Mouse (Mus musculus) spleen, adult 2 months (tissue): ENCODE measurements around the gene Xkr8. TPM values are rescaled to one million over a fixed set of nuclear protein-coding genes. Genes with fewer than 3 reads are reported as not detected.

Experiments
- DNase-seq, 2 experiments: peaks; one replicate each; pipeline versions ENCODE4 v3.0.0 to v3.0.0-alpha.2; 2012 to 2021; ENCODE audit warnings: low spot score in 2 of 2, low read depth in 1 of 2
- H3K27ac ChIP-seq: fragments of 200-500 bp; 2 replicates; pipeline ENCODE4 v1.5.1; 2012; ENCODE audit warnings: low read length, inconsistent platforms; ENCODE audit not compliant: insufficient read depth
- H3K27me3 ChIP-seq: fragments of 200-500 bp; 2 replicates; pipeline ENCODE4 v1.6.1; 2012; ENCODE audit warnings: mild to moderate bottlenecking, moderate library complexity, low read length, inconsistent platforms; ENCODE audit not compliant: control insufficient read depth, insufficient read depth
- H3K36me3 ChIP-seq: fragments of 200-500 bp; 2 replicates; pipeline ENCODE4 v1.6.1; 2012; ENCODE audit warnings: mild to moderate bottlenecking, low read length, inconsistent platforms; ENCODE audit not compliant: control insufficient read depth, insufficient read depth
- H3K4me1 ChIP-seq: fragments of 200-500 bp; 2 replicates; pipeline ENCODE4 v1.6.1; 2011; ENCODE audit warnings: inconsistent platforms; ENCODE audit not compliant: control insufficient read depth, insufficient read depth, insufficient read length
- H3K4me3 ChIP-seq: fragments of 200-500 bp; 2 replicates; pipeline ENCODE4 v1.5.1; 2011; ENCODE audit warnings: mild to moderate bottlenecking, inconsistent platforms; ENCODE audit not compliant: insufficient read depth, insufficient read length; ENCODE audit errors: extremely low read depth
- CTCF ChIP-seq: fragments of 200-500 bp; IDR thresholded peaks from 2 replicates; pipeline ENCODE4 v1.5.1; 2011; ENCODE audit warnings: mild to moderate bottlenecking, inconsistent platforms; ENCODE audit not compliant: insufficient read depth, insufficient read length, insufficient replicate concordance; ENCODE audit errors: extremely low read depth
- POLR2A ChIP-seq: fragments of 200-500 bp; IDR thresholded peaks from 2 replicates; pipeline ENCODE4 v1.6.1; 2011; ENCODE audit warnings: low read depth, low read length, inconsistent platforms
- WGBS: fragments of 180-500 bp; shearing (Covaris S2); methylation state at CpG from one replicate; pipeline ENCODE4 v1.1.7; 2018; 5-methylcytosine and 5-hydroxymethylcytosine counted together
- polyA plus RNA-seq: library from polyadenylated mRNA; depleted of rRNA; stranded (reverse); fragments of >200 nt; gene quantifications from 2 replicates; pipeline ENCODE4 v1.2.3, GENCODE M21; 2012; rRNA removed

Xkr8 gene
- polyA plus RNA-seq = 3.4 and 7.8 TPM in 2 replicates

DNA sequence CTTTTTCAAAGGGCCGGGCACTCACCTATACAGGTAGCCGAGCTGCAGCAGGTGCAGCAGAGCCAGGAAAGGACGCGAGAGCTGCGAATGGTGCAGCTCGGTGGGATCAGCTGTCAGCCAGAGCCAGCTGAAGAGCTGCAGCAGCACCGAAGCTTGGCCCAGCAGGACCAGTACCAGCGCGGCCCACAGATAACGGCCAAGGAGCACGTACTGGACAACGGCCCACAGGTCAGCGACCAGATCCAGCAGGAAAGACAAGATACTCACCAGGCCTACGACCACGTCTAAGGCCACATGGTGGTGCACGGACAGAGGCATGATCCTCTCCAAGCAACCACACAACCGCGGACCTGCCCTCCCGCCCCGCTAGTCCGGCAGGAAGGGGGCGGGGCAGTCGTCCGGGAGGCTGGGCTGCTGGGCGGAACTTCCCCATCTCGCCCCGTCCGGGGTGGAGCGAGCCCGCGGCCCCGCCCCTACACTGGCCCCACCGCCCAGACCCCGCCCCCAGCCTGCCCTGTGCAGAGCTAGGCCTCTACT, at the start of gene Xkr8:
Xkr8 (minus strand) TSS at position 399 of the 537 bp plus-strand sequence.
- 2% methylated on average over 34 of the region's 34 CpGs for WGBS
- Histone ChIP-seq H3K4me3 (peak within 1 kb of the TSS; percentile 71), H3K27me3 (no peaks in the 10 kb centered on the region), H3K36me3 (peaks cover 4% of the 10 kb centered on the region), H3K4me1 (peaks cover 5% of the 10 kb centered on the region; the same call in 1 of the 2 replicates), H3K27ac (no peak within 1 kb of the TSS)
- no peak; the same call in 1 of the 2 replicates for TF ChIP-seq POLR2A
- no peak for TF ChIP-seq CTCF
- DNase-seq = peak; percentile 59 to 94

GRCm38 (mm10) chr4:132780288-132780687, 47.9 kb upstream of the Xkr8 start:
- WGBS = 49% methylated on average over 4 of the region's 4 CpGs
- H3K27ac ChIP-seq = peak overlapping the region; percentile 66

DNA sequence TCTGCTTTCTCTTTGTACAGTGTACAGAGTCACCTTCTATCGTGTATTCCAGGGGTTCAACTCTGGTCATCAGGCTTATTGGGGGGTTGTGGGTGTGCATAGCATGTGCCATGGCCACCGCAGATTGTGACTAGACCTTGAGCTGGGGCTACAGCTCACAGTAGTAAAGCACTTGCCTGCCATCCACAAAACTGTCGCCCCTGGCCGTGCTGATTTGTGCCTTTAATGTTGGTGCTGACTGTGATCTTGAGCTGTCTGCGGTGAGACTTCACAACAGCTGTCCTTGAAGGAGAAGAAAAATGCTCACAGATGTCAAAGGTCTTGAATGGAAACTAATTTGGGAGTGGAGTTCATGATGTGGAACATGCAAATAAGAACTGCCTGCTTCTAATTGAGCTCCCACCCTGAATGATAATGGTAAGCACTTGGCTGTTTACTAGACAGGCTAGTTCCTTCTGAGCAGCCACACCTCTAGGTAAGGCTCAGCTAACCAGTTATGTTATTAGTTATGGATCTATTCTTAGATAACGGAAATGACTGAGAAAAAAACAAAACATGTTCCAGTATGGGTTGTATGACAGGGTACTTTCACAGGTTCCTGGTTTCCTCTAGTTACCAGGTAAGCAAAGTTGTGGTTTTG, 46.3 kb upstream of the Xkr8 start:
- 65% methylated on average over 6 of the region's 6 CpGs for WGBS
- Histone ChIP-seq H3K27ac (peak overlapping the region; percentile 67), H3K27me3 (no peaks in the 10 kb centered on the region), H3K4me3 (no peak overlapping the region), H3K4me1 (peaks cover 19% of the 10 kb centered on the region; the same call in 1 of the 2 replicates), H3K36me3 (peaks cover 40% of the 10 kb centered on the region)
- DNase-seq = no peak
- TF ChIP-seq CTCF = no peak
- no peak for TF ChIP-seq POLR2A

More at GRCm38 (mm10) chr4:132780288-132780687, 47.9 kb upstream of the Xkr8 start:
- Histone ChIP-seq H3K36me3 (peaks cover 45% of the 10 kb centered on the region), H3K27me3 (no peaks in the 10 kb centered on the region), H3K4me3 (no peak overlapping the region), H3K4me1 (peaks cover 24% of the 10 kb centered on the region; the same call in 1 of the 2 replicates)
- peak in 1 of 2 experiments; percentile 36 for DNase-seq
- TF ChIP-seq POLR2A (no peak), CTCF (no peak)

DNA sequence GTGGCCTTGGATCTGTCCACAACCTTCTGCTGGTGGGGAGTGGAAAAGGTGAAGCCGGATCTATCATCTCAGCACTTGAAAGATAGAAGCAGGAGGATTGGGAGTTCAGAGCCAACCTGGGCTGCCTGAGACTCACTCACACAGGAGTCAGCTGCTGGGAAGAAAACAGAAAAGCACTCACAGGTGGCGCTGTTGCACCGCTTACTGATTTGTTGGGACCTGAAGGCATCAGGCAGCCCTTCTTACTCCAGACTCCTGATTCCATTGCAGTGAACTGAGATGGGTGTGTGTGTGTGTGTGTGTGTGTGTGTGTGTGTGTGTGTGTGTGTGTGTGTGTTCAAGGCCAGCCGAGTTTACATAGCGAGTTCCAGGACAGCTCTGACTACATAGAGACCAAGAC, 44.4 kb upstream of the Xkr8 start:
- WGBS = 89% methylated on average over 5 of the region's 5 CpGs
- no peaks in the 10 kb centered on the region for H3K27me3 ChIP-seq
- TF ChIP-seq CTCF (peak; percentile 91; the same call in 1 of the 2 replicates), POLR2A (no peak)
- peaks cover 19% of the 10 kb centered on the region; the same call in 1 of the 2 replicates for H3K4me1 ChIP-seq
- DNase-seq = peak in 1 of 2 experiments; percentile 83
- no peak overlapping the region for H3K4me3 ChIP-seq
- peaks cover 38% of the 10 kb centered on the region for H3K36me3 ChIP-seq
- H3K27ac ChIP-seq = no peak overlapping the region

DNA sequence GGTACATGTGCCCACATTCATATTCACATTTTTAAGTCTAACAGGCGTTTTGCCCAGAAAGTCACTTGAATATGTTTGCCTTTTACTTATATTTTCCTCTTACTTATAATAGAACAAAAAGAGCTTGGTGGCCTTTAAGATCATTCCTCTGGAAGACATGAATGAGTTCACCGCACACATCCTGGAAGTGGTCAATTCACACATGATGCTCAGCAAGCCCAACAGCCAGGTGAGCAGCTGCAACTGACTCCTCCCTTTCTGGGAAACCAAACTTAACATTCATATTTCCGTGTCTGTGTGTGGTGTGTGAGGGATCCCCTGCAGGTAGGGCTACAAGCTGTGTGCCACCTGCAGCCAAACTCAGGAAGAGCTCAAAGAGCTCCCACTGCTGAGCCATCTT, 42.6 kb upstream of the Xkr8 start:
- no peak for DNase-seq
- no peak overlapping the region for H3K4me3 ChIP-seq
- H3K27me3 ChIP-seq = no peaks in the 10 kb centered on the region
- H3K27ac ChIP-seq = no peak overlapping the region
- H3K36me3 ChIP-seq = peaks cover 43% of the 10 kb centered on the region
- TF ChIP-seq CTCF (no peak), POLR2A (no peak)
- peaks cover 14% of the 10 kb centered on the region; the same call in 1 of the 2 replicates for H3K4me1 ChIP-seq
- 79% methylated on average over 3 of the region's 3 CpGs for WGBS

DNA sequence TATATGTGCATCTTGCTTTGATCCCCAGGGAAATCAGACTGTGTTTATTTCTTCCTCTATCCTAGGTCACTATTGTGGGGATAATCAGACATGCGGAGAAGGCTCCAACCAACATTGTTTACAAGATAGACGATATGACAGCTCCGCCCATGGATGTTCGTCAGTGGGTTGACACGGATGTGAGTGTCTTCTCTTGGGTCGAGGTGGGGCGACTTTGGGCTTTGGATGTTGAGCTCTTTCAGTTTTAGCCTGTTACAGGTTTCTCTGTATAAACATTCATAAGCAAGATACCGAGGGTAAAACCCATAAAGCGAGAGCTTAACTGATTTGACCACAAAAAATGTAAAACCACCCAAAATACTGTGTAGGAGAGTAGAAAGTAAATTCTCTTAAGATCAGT, 39.4 kb upstream of the Xkr8 start:
- no peak overlapping the region for H3K27ac ChIP-seq
- no peak for TF ChIP-seq POLR2A
- 92% methylated on average over 9 of the region's 9 CpGs for WGBS
- DNase-seq = no peak
- peaks cover 34% of the 10 kb centered on the region for H3K36me3 ChIP-seq
- H3K4me3 ChIP-seq = no peak overlapping the region
- H3K4me1 ChIP-seq = no peaks in the 10 kb centered on the region
- no peaks in the 10 kb centered on the region for H3K27me3 ChIP-seq
